Mouse (Mus musculus): ENCODE measurements around the gene Bdh1.

The Bdh1 gene

DNA sequence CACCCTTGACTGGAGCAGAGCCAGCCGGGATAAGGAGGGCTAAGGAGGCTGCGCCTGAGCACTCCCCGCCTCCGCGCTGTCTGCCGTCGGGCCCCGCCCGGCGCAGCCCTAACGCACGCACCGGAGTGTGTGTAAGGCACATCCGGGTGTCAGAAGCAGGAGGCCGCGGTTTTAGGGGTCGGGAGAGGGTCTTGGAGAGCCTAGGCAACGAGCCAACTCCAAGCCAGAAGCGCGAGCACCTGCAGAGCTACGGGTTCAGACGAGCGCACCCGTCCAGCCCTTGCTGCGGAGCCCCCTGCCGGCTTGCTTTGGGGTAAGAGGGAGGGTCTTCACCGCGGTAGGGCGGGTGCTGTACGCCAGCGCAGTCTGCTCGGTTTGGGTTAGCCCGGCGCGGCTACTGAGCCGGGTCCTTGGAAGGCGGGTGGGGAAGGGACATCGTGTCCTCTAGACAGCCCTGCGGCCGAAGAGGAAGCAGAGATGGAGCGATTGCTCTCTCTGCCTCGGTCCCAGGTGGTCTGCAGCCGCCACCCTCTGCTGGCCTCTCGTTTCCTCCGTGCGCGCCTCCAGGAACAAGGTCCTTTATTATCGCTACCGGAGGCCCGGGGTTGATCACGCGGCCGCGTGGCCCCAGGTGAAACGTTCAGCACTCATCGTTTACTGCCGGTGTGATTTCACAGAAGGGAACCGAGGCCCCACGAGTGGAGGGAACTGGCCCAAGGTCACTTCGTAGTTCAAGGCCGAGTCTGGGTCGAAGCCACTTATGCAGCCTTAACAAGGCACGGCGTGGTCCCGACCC lies 6.8 kb downstream of the Bdh1 start:
- peak; percentile 71 to 75 for DNase-seq (ENCODE audit: low spot score in 2 of 2)

GRCm38 (mm10) chr16:31429471-31430155 lies 7.5 kb downstream of the Bdh1 start:
- peak; percentile 84 to 92 for DNase-seq (ENCODE audit: low spot score in 2 of 2)

- no peak for DNase-seq (ENCODE audit: low spot score in 2 of 2)
Measured at GRCm38 (mm10) chr16:31433466-31434110, 11.5 kb downstream of the Bdh1 start.

DNA sequence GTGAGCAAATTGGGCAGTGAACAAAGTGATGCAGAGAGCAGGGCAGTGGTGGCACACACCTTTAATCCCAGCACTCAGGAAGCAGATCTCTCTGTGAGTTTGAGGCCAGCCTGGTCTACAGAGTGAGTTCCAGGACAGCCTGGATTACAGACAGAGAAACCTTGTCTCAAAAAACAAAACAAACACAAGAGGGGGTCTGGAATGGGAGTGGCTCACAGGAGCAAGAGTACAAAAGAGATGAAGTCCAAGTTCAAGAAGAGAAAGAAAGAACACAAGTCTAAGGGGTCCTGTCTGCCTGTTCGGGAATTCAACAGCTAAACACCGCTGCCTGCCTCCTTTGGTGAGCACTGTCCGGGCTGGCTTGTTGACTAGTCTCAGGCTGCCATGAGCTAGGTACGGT lies 13.1 kb downstream of the Bdh1 start:
- DNase-seq (ENCODE audit: low spot score in 2 of 2), result no peak

- DNase-seq (ENCODE audit: low spot score in 2 of 2), result no peak
Measured at GRCm38 (mm10) chr16:31436085-31436484, 14.0 kb downstream of the Bdh1 start.

- no peak for DNase-seq (ENCODE audit: low spot score in 2 of 2)
Measured at GRCm38 (mm10) chr16:31437358-31437757, 15.3 kb downstream of the Bdh1 start.

DNA sequence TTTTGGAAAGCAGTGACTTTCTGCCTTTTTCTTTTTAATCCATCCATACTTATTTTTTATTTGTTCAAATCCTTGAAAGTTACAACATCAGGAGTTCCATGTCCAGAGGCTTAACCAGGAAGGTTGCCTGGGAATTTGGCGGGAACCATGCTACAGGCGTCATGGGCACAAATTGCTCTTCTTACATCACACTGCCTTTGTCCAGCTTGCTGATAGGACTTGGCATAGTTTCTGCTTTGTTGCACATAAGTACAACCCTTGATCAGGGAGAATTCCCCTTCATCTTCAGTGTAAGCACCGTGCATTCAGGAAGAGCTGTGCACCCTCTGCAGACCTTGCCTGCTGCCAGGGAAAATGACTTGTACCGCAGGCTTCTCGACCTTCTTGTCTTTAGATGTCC lies 17.4 kb downstream of the Bdh1 start:
- no peak for DNase-seq (ENCODE audit: low spot score in 2 of 2)

- no peak for DNase-seq (ENCODE audit: low spot score in 2 of 2)
Measured at GRCm38 (mm10) chr16:31440046-31440445, 18.0 kb downstream of the Bdh1 start.

DNA sequence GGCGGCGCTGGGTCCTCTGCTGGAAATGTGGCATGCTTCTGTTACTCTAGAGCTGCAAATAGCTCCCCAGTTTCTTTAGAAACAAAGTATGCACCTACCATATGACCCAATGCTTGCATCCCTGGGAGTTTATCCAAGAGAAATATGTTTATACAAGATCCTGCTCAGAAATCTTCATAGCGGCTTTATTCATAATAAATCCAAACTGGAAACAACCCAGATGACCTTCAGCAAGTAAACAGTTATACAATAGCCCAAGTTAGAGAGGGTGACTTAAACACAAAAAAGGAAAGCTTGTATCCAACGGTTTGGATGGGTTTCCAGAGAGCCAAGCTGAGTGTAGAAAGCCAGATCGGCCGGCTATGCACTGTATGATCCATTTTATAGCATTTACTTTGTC lies 22.4 kb downstream of the Bdh1 start:
- no peak for DNase-seq (ENCODE audit: low spot score in 2 of 2)

- DNase-seq (ENCODE audit: low spot score in 2 of 2), result no peak
Measured at GRCm38 (mm10) chr16:31446067-31446853, 24.2 kb downstream of the Bdh1 start.

DNA sequence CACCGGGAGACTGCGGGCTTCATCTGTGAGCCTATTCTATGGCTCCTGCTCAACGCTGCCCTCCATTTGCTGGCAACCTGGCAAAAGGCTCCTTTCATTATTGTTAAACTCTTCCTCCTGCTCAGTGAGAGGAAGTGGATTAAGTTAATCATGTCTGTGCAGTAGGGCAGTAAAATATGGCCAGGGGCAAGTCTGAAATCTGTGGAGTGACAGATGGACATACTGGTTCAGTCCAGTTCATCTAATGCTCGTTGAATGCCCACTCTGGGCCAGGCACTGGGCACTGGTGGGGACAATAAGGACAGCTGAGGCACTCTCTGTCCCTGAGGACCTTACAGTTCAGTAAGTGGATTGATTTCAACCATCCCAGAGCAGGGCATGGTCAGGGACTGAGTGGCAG lies 27.9 kb downstream of the Bdh1 start:
- no peak for DNase-seq (ENCODE audit: low spot score in 2 of 2)

DNA sequence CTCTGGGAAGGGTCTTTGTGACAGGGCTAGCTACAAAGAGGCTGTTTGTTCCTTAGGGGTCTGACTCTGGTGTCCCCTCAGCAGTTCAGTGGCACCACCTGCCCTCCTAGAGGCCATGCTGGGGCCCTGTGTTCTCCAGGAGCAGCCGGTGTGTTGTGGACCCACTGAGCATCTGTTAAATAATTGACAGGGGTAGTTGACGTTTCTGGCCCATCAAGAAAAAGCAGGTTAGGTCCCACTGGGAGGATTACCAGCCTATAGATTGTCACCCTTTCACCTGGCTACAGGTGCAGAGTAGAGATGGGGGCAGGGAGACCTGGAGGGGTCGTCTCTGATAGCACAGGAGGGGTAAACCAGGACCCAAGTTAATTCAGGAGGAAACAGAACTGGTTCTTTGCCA lies 29.2 kb downstream of the Bdh1 start:
- DNase-seq (ENCODE audit: low spot score in 2 of 2), result no peak

DNA sequence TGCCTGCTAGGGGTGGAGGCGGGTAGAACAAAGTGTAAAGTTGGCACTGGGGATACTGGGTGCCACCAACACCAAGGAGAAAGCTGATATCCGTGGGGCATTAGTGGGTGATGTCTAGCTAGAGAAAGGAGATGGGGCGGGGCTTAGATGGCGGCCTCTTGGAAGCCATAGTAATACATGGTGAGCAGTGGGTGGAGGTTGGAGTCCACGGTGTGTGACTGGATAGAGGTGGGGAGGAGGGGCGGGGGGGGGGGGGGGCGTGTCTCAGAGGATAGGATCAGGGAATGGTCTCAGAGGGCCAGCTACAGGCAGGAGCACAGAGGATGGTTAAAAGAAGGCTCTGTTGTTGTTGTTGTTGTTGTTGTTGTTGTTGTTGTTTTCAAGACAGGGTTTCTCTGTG lies 30.4 kb downstream of the Bdh1 start:
- DNase-seq (ENCODE audit: low spot score in 2 of 2), result no peak

DNA sequence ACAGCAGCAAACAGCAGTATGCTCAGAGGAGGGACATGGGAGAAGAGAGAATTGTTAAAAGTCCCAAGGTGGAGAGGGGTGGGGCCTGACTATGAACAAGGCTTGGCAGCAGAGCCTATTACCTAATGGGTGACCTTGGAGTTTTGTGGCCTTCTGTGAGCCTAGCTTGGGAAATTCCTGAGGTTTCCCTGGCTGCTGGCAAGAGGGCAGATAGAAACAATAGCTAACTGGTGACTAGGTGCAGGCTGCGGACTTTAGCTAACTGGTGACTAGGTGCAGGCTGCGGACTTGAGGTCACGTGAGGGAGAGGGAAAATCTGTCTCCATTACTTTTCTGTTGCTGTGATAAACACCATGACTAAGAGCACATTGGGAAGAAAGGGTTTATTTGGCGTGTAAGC lies 31.9 kb downstream of the Bdh1 start:
- DNase-seq (ENCODE audit: low spot score in 2 of 2), result no peak

GRCm38 (mm10) chr16:31455276-31456045 lies 33.4 kb downstream of the Bdh1 start:
- no peak for DNase-seq (ENCODE audit: low spot score in 2 of 2)

DNA sequence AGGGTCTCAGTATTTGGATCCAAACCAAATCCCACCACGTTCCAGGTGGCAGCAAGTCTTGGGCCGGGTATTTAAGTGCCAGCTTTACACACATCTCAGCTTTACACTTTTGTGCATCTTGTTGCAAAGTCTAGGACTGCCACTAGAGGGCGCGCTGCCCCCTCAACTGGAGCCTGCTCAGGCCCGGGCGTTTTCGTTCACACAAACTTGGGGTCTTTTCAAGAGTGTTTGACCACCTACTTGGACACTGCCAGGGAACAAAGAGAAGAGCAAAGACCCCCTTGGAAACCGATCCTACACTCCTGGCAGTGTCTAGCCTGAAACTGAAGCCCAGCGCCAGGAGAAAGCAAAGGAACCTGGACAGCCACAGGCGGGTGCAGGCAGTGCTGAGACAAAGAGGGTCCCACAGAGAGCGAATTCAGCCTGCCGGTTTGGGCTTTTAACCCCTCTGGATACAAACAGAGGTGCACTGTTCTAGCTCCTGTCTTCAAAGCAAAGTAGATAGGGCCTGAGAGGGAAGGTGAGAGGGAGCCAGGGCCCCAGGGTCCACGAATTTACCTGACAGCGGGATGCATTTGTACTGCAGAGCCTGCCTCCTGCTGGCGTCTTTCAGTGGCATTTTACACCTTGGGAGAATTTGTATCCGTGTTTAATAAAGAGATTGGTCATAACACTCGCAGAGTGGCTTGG lies 36.3 kb downstream of the Bdh1 start:
- peak; percentile 75 to 78 for DNase-seq (ENCODE audit: low spot score in 2 of 2)

GRCm38 (mm10) chr16:31459968-31460461 lies 37.9 kb downstream of the Bdh1 start:
- DNase-seq (ENCODE audit: low spot score in 2 of 2), result peak in 1 of 2 experiments; percentile 22

DNA sequence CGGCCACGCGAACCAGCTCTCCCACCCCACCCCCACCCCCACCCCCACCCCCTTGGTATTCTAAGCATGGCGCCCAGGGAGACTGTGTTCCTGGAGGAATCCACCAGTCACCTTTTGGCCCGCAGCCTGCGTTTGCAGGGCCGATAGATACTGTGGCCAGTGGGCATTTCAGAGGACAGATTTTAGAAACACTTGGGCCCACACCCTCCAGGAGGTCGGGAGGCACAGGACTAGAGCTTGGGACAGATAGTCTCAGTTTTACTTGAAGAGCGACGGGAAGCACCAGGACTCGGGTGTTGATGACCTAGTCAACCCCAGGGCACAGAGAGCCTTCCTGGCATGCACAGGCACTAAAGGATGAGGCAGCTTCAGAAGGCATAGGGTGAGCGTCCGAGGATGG lies 38.4 kb downstream of the Bdh1 start:
- no peak for DNase-seq (ENCODE audit: low spot score in 2 of 2)

- no peak for DNase-seq (ENCODE audit: low spot score in 2 of 2)
Measured at GRCm38 (mm10) chr16:31461046-31461445, 39.0 kb downstream of the Bdh1 start.

- no peak for DNase-seq (ENCODE audit: low spot score in 2 of 2)
Measured at GRCm38 (mm10) chr16:31462113-31462687, 40.1 kb downstream of the Bdh1 start.

Data from frontal cortex, postnatal 25 days (tissue).